Mouse (Mus musculus) embryonic fibroblast, embryonic 13.5 days (primary cell): ENCODE measurements around the gene Cd59a.
"Not testable (repeated sequence)": the region's sequence is repeated elsewhere in the genome, so short reads cannot be mapped to it uniquely, and the experiment has no call there.

Experiments used
- CTCF ChIP-seq: IDR thresholded peaks from 2 replicates; pipeline ENCODE4 v1.5.1; 2011; ENCODE audit warnings: mild to moderate bottlenecking, control low read depth, low read length, moderate library complexity, borderline replicate concordance; ENCODE audit not compliant: insufficient read depth
- POLR2A ChIP-seq: IDR thresholded peaks from 2 replicates; pipeline ENCODE4 v1.6.1; 2011; ENCODE audit warnings: low read depth, mild to moderate bottlenecking, control low read depth, low read length, moderate library complexity

DNA sequence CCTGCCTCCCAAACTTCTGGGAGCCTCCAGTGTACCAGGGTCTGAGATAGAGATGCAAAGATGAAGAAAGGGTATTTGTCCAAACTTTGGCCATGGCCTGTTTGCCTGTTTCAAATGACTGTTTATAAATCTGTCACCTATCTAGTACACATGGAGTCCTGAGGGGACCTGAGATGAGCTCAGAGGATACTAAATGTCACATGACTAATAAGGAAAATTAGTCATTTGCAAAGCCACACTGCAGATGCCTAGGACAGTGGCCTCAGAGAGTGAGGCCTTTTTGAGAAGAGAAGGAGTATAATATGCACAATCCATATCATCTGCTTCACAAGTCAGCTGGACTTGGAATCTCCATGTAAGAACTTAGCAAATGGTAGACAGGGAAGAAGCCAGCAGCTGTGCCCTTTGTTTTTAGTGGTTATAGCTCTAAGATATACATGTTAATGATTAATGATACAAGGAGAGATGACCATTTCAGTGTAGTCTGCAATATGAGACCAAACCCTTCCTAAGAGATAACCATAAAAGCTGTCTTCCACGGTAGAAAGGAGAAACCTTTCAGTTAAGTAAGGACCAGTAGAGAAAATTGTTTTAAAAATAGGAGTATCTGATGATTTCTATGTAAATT is 15.7 kb downstream of the Cd59a start:
- TF ChIP-seq POLR2A, CTCF: not testable (repeated sequence)
